Mouse (Mus musculus): Measurements from ENCODE around the gene Padi6. TPM values are rescaled to one million over a fixed set of nuclear protein-coding genes. Genes with fewer than 3 reads are reported as not detected.

Padi6 gene
- polyA plus RNA-seq, 1 experiment from 2014 or later = not detected

GRCm38 (mm10) chr4:140707615-140708014 is 34.8 kb downstream of the Padi6 start:
- ATAC-seq (ENCODE audit: insufficient number of reproducible peaks, insufficient read depth, low FRiP score, low TSS enrichment, low read depth) = no peak
- WGBS = 83% methylated on average over 4 of the region's 4 CpGs
- peak overlapping the region; percentile 40; the same call in 1 of the 2 replicates for H3K9ac ChIP-seq
- H3K27ac ChIP-seq = peak overlapping the region; percentile 22; the same call in 1 of the 2 replicates
- H3K27me3 ChIP-seq = no peaks in the 10 kb centered on the region
- H3K36me3 ChIP-seq = peaks cover 84% of the 10 kb centered on the region
- H3K4me3 ChIP-seq = no peak overlapping the region
- H3K9me3 ChIP-seq = no peaks in the 10 kb centered on the region
- peaks cover 47% of the 10 kb centered on the region for H3K4me1 ChIP-seq
- no peak overlapping the region for H3K4me2 ChIP-seq

GRCm38 (mm10) chr4:140704166-140704565 is 38.3 kb downstream of the Padi6 start:
- Histone ChIP-seq H3K4me3 (peak overlapping the region; percentile 94), H3K9me3 (no peaks in the 10 kb centered on the region), H3K9ac (peak overlapping the region; percentile 97), H3K27ac (peak overlapping the region; percentile 99; the same call in 1 of the 2 replicates), H3K4me1 (peaks cover 63% of the 10 kb centered on the region), H3K27me3 (peaks cover 8% of the 10 kb centered on the region; the same call in 1 of the 2 replicates), H3K4me2 (peak overlapping the region; percentile 92), H3K36me3 (peaks cover 50% of the 10 kb centered on the region)
- ATAC-seq (ENCODE audit: insufficient number of reproducible peaks, insufficient read depth, low FRiP score, low TSS enrichment, low read depth) = no peak
- 34% methylated on average over 4 of the region's 4 CpGs for WGBS

- WGBS = 5% methylated on average over 8 of the region's 8 CpGs
- Histone ChIP-seq H3K4me2 (peak overlapping the region; percentile 92), H3K27ac (peak overlapping the region; percentile 99), H3K36me3 (peaks cover 44% of the 10 kb centered on the region), H3K9ac (peak overlapping the region; percentile 97), H3K4me3 (peak overlapping the region; percentile 94), H3K4me1 (peaks cover 65% of the 10 kb centered on the region), H3K27me3 (peaks cover 13% of the 10 kb centered on the region; the same call in 1 of the 2 replicates), H3K9me3 (no peaks in the 10 kb centered on the region)
- no peak for ATAC-seq (ENCODE audit: insufficient number of reproducible peaks, insufficient read depth, low FRiP score, low TSS enrichment, low read depth)
Observed at GRCm38 (mm10) chr4:140703636-140704035, 38.8 kb downstream of the Padi6 start.

- peak; percentile 72 for ATAC-seq (ENCODE audit: insufficient number of reproducible peaks, insufficient read depth, low FRiP score, low TSS enrichment, low read depth)
- peaks cover 60% of the 10 kb centered on the region for H3K4me1 ChIP-seq
Observed at GRCm38 (mm10) chr4:140702611-140703327, 39.7 kb downstream of the Padi6 start.

GRCm38 (mm10) chr4:140701716-140702561 is 40.5 kb downstream of the Padi6 start:
- no peak for ATAC-seq (ENCODE audit: insufficient number of reproducible peaks, insufficient read depth, low FRiP score, low TSS enrichment, low read depth)
- Histone ChIP-seq H3K27me3 (peaks cover 17% of the 10 kb centered on the region; the same call in 1 of the 2 replicates), H3K27ac (peak overlapping the region; percentile 99), H3K9me3 (no peaks in the 10 kb centered on the region), H3K4me1 (peaks cover 54% of the 10 kb centered on the region), H3K4me2 (peak overlapping the region; percentile 92), H3K36me3 (peaks cover 28% of the 10 kb centered on the region), H3K4me3 (peak overlapping the region; percentile 94), H3K9ac (peak overlapping the region; percentile 97)
- 0% methylated on average over 54 of the region's 107 CpGs for WGBS

More at GRCm38 (mm10) chr4:140702611-140703327, 39.7 kb downstream of the Padi6 start:
- Histone ChIP-seq H3K4me2 (peak overlapping the region; percentile 92), H3K36me3 (peaks cover 36% of the 10 kb centered on the region), H3K9ac (peak overlapping the region; percentile 97), H3K9me3 (no peaks in the 10 kb centered on the region), H3K27me3 (peaks cover 17% of the 10 kb centered on the region; the same call in 1 of the 2 replicates), H3K4me3 (peak overlapping the region; percentile 94), H3K27ac (peak overlapping the region; percentile 99)
- WGBS = under 1% methylated on average over 45 of the region's 68 CpGs

GRCm38 (mm10) chr4:140701049-140701715 is 41.3 kb downstream of the Padi6 start:
- peak overlapping the region; percentile 94 for H3K4me3 ChIP-seq
- peak; percentile 59 for ATAC-seq (ENCODE audit: insufficient number of reproducible peaks, insufficient read depth, low FRiP score, low TSS enrichment, low read depth)
- peaks cover 51% of the 10 kb centered on the region for H3K4me1 ChIP-seq
- H3K27ac ChIP-seq = peak overlapping the region; percentile 99
- H3K36me3 ChIP-seq = peaks cover 20% of the 10 kb centered on the region
- H3K9ac ChIP-seq = peak overlapping the region; percentile 97
- H3K4me2 ChIP-seq = peak overlapping the region; percentile 92
- WGBS = under 1% methylated on average over 59 of the region's 61 CpGs
- no peaks in the 10 kb centered on the region for H3K9me3 ChIP-seq
- peaks cover 17% of the 10 kb centered on the region; the same call in 1 of the 2 replicates for H3K27me3 ChIP-seq

GRCm38 (mm10) chr4:140700269-140701018 is 42.0 kb downstream of the Padi6 start, which contains the start of gene Rcc2:
TSS of gene Rcc2 (plus strand) at chr4:140700541.
- Histone ChIP-seq H3K4me2 (peak within 1 kb of the TSS; percentile 92), H3K4me1 (peaks cover 44% of the 10 kb centered on the region), H3K27ac (peak within 1 kb of the TSS; percentile 99), H3K4me3 (peak within 1 kb of the TSS; percentile 94), H3K36me3 (peaks cover 13% of the 10 kb centered on the region), H3K27me3 (peaks cover 17% of the 10 kb centered on the region; the same call in 1 of the 2 replicates), H3K9ac (peak within 1 kb of the TSS; percentile 97), H3K9me3 (no peaks in the 10 kb centered on the region)
- WGBS = 4% methylated on average over 20 of the region's 20 CpGs
- no peak for ATAC-seq (ENCODE audit: insufficient number of reproducible peaks, insufficient read depth, low FRiP score, low TSS enrichment, low read depth)

GRCm38 (mm10) chr4:140699441-140700127 is 42.9 kb downstream of the Padi6 start:
- Histone ChIP-seq H3K4me3 (peak overlapping the region; percentile 94), H3K9ac (peak overlapping the region; percentile 97), H3K4me2 (peak overlapping the region; percentile 92), H3K27ac (peak overlapping the region; percentile 99), H3K27me3 (peaks cover 17% of the 10 kb centered on the region; the same call in 1 of the 2 replicates), H3K4me1 (peaks cover 37% of the 10 kb centered on the region), H3K36me3 (peaks cover 6% of the 10 kb centered on the region), H3K9me3 (no peaks in the 10 kb centered on the region)
- 5% methylated on average over 29 of the region's 29 CpGs for WGBS
- no peak for ATAC-seq (ENCODE audit: insufficient number of reproducible peaks, insufficient read depth, low FRiP score, low TSS enrichment, low read depth)

- H3K4me2 ChIP-seq = no peak overlapping the region
- WGBS = 79% methylated on average over 14 of the region's 14 CpGs
- no peak overlapping the region for H3K9ac ChIP-seq
- H3K4me3 ChIP-seq = no peak overlapping the region
- H3K36me3 ChIP-seq = no peaks in the 10 kb centered on the region
- peaks cover 20% of the 10 kb centered on the region for H3K4me1 ChIP-seq
- no peak overlapping the region for H3K27ac ChIP-seq
- peaks cover 17% of the 10 kb centered on the region; the same call in 1 of the 2 replicates for H3K27me3 ChIP-seq
- no peaks in the 10 kb centered on the region for H3K9me3 ChIP-seq
- ATAC-seq (ENCODE audit: insufficient number of reproducible peaks, insufficient read depth, low FRiP score, low TSS enrichment, low read depth) = no peak
Observed at GRCm38 (mm10) chr4:140695675-140696585, 46.5 kb downstream of the Padi6 start.
